Mouse (Mus musculus) E14TG2a.4 (cell line): ENCODE data around the gene Sema3f.

ENCODE experiments used
- H3K27me3 ChIP-seq: 2 replicates; pipeline ENCODE4 v1.6.1; 2014; ENCODE audit warnings: low read length, control low read depth; ENCODE audit not compliant: insufficient read depth
- H3K36me3 ChIP-seq: 2 replicates; pipeline ENCODE4 v1.6.1; 2014; ENCODE audit warnings: low read length, control low read depth; ENCODE audit not compliant: insufficient read depth
- H3K4me1 ChIP-seq: replicated peaks from 2 replicates; pipeline ENCODE4 v1.6.1; 2014; ENCODE audit warnings: low read depth, low read length, control low read depth
- H3K4me3 ChIP-seq: replicated peaks from 2 replicates; pipeline ENCODE4 v1.5.1; 2014; ENCODE audit warnings: mild to moderate bottlenecking, low read length
- H3K9me3 ChIP-seq: 2 replicates; pipeline ENCODE4 v1.6.1; 2014; ENCODE audit warnings: low read length, control low read depth
- CTCF ChIP-seq: conservative IDR thresholded peaks from 2 replicates; pipeline ENCODE4 v1.5.1; 2014; ENCODE audit warnings: low read length
- NANOG ChIP-seq: IDR thresholded peaks from 2 replicates; pipeline ENCODE4 v1.6.1; 2014; ENCODE audit warnings: borderline replicate concordance, low read length, mixed read lengths
- POU5F1 ChIP-seq: IDR thresholded peaks from 2 replicates; pipeline ENCODE4 v1.6.1; 2014; ENCODE audit warnings: low read length, borderline replicate concordance

Sema3f gene

GRCm38 (mm10) chr9:107659551-107659950 is 50.7 kb downstream of the Sema3f start:
- Histone ChIP-seq H3K9me3 (no peaks in the 10 kb centered on the region), H3K36me3 (no peaks in the 10 kb centered on the region), H3K27me3 (peaks cover 69% of the 10 kb centered on the region), H3K4me1 (peaks cover 25% of the 10 kb centered on the region), H3K4me3 (no peak overlapping the region)
- TF ChIP-seq POU5F1 (no peak), NANOG (no peak), CTCF (no peak)

GRCm38 (mm10) chr9:107658096-107658495 is 52.2 kb downstream of the Sema3f start:
- Histone ChIP-seq H3K9me3 (no peaks in the 10 kb centered on the region), H3K4me1 (peaks cover 14% of the 10 kb centered on the region), H3K4me3 (no peak overlapping the region), H3K27me3 (peaks cover 56% of the 10 kb centered on the region), H3K36me3 (no peaks in the 10 kb centered on the region)
- TF ChIP-seq POU5F1 (no peak), NANOG (no peak), CTCF (no peak)

GRCm38 (mm10) chr9:107657144-107657543 is 53.1 kb downstream of the Sema3f start:
- no peak for TF ChIP-seq CTCF
- TF ChIP-seq POU5F1 = no peak
- TF ChIP-seq NANOG = no peak
- Histone ChIP-seq H3K27me3 (peaks cover 47% of the 10 kb centered on the region), H3K4me1 (peaks cover 11% of the 10 kb centered on the region), H3K9me3 (no peaks in the 10 kb centered on the region), H3K4me3 (no peak overlapping the region), H3K36me3 (no peaks in the 10 kb centered on the region)

GRCm38 (mm10) chr9:107654585-107654984 is 55.7 kb downstream of the Sema3f start:
- Histone ChIP-seq H3K27me3 (peaks cover 33% of the 10 kb centered on the region), H3K4me3 (no peak overlapping the region), H3K36me3 (no peaks in the 10 kb centered on the region), H3K4me1 (peaks cover 29% of the 10 kb centered on the region), H3K9me3 (no peaks in the 10 kb centered on the region)
- TF ChIP-seq POU5F1 = no peak
- no peak for TF ChIP-seq NANOG
- no peak for TF ChIP-seq CTCF

- no peak for TF ChIP-seq NANOG
- TF ChIP-seq POU5F1 = no peak
- no peak for TF ChIP-seq CTCF
- Histone ChIP-seq H3K36me3 (no peaks in the 10 kb centered on the region), H3K4me1 (peaks cover 29% of the 10 kb centered on the region), H3K27me3 (peaks cover 22% of the 10 kb centered on the region), H3K4me3 (no peak overlapping the region), H3K9me3 (no peaks in the 10 kb centered on the region)
Observed at GRCm38 (mm10) chr9:107653474-107653873, 56.8 kb downstream of the Sema3f start.

- H3K4me3 ChIP-seq = no peak overlapping the region
- H3K36me3 ChIP-seq = no peaks in the 10 kb centered on the region
- peaks cover 29% of the 10 kb centered on the region for H3K4me1 ChIP-seq
- H3K27me3 ChIP-seq = peaks cover 6% of the 10 kb centered on the region; the same call in 1 of the 2 replicates
- TF ChIP-seq CTCF (no peak), NANOG (no peak), POU5F1 (no peak)
- H3K9me3 ChIP-seq = no peaks in the 10 kb centered on the region
Observed at GRCm38 (mm10) chr9:107650708-107651481, 59.4 kb downstream of the Sema3f start.

- TF ChIP-seq NANOG = no peak
- TF ChIP-seq POU5F1 = no peak
- TF ChIP-seq CTCF = no peak
- no peak overlapping the region for H3K4me3 ChIP-seq
- H3K27me3 ChIP-seq = peaks cover 8% of the 10 kb centered on the region
- H3K36me3 ChIP-seq = no peaks in the 10 kb centered on the region
- no peaks in the 10 kb centered on the region for H3K9me3 ChIP-seq
- H3K4me1 ChIP-seq = peaks cover 29% of the 10 kb centered on the region
Observed at GRCm38 (mm10) chr9:107650225-107650624, 60.0 kb downstream of the Sema3f start.

GRCm38 (mm10) chr9:107648767-107649166 is 61.5 kb downstream of the Sema3f start:
- H3K4me1 ChIP-seq = peaks cover 38% of the 10 kb centered on the region
- no peak overlapping the region for H3K4me3 ChIP-seq
- H3K36me3 ChIP-seq = no peaks in the 10 kb centered on the region
- H3K9me3 ChIP-seq = no peaks in the 10 kb centered on the region
- H3K27me3 ChIP-seq = peaks cover 14% of the 10 kb centered on the region
- TF ChIP-seq POU5F1 (no peak), NANOG (no peak), CTCF (no peak)

GRCm38 (mm10) chr9:107646975-107647374 is 63.3 kb downstream of the Sema3f start:
- no peaks in the 10 kb centered on the region for H3K9me3 ChIP-seq
- H3K27me3 ChIP-seq = peaks cover 14% of the 10 kb centered on the region
- TF ChIP-seq POU5F1 = no peak
- TF ChIP-seq CTCF = 0 out of 2 replicates have a peak, but pooled peaks have one; percentile 19
- no peak overlapping the region for H3K4me3 ChIP-seq
- H3K36me3 ChIP-seq = no peaks in the 10 kb centered on the region
- H3K4me1 ChIP-seq = peaks cover 52% of the 10 kb centered on the region
